Mouse (Mus musculus): ENCODE measurements around the gene Zbtb7b. TPM values are rescaled to one million over a fixed set of nuclear protein-coding genes. Genes with fewer than 3 reads are reported as not detected.

Zbtb7b gene
- total and polyA plus RNA-seq, 3 experiments, result 11.9 to 34.2 (median 27.6) TPM

DNA sequence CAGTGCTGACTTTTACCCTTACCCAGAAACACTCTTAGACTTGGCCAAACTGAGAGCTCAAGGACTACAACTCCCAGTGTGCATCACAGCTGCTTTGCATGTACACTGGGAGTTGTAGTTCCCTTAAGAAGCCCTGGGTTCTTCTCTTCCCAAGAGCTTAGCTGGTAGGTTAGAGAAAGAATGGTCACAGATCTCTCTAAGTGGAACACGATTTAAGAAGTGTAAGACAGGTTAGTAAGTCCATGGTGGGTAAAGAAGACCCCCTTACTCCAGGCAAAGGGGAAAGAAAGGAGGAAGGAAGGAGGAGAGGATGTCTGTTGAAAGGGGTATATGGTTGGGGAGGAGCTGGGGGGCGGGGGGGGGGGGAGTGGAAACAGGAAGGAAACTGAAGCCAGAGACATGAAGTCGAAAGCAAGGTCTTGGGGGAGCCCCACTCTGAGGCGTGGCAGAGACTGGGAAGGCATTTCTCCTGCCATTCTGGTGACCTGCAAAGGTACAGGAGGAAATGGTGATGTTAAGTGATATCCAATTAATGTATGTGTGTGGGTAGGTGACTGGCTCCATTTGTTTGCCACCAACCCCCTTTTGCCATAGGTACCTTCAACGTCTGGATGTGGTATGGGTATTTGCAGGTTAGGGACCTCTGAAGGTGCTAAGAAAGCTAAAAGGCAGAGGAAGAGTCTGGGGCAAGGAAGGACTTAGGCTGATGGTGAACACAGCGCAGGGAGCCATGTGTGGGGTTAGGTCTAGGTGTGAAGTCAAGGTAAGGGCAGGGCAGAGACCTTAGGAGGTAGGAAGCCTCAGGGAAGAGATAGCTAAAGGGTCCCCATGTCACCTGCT lies 5.5 kb downstream of the Zbtb7b start (continued):
- TF ChIP-seq TCF12 (IDR thresholded peaks at IDR 0.05; ENCODE audit: low read depth, low read length) (peak; percentile 48; the same call in 1 of the 2 replicates), MXI1 (IDR thresholded peaks at IDR 0.05; ENCODE audit: low read depth, low read length) (peak; percentile 79), RAD21 (IDR thresholded peaks at IDR 0.05; ENCODE audit: low read depth, low read length) (no peak), JUND (conservative IDR thresholded peaks at IDR 0.05; ENCODE audit: low read depth, low read length) (no peak), USF2 (conservative IDR thresholded peaks at IDR 0.05; ENCODE audit: low read depth, low read length) (no peak), POLR2A (IDR thresholded peaks at IDR 0.05; ENCODE audit: low read depth, low read length) (peak; percentile 68), PAX5 (IDR thresholded peaks at IDR 0.05; ENCODE audit: low read length) (no peak), MAZ (IDR thresholded peaks at IDR 0.05; ENCODE audit: low read depth, low read length) (peak; percentile 86), NRF1 (IDR thresholded peaks at IDR 0.05; ENCODE audit: low read depth, low read length) (no peak; the same call in 1 of the 2 replicates), NELFE (IDR thresholded peaks at IDR 0.05; ENCODE audit: low read depth, low read length) (peak; percentile 31; the same call in 1 of the 2 replicates), ELF1 (IDR thresholded peaks at IDR 0.05; ENCODE audit: low read depth, low read length) (peak; percentile 64), HCFC1 (IDR thresholded peaks at IDR 0.05; ENCODE audit: low read depth, low read length) (peak; percentile 100), MAX (IDR thresholded peaks at IDR 0.05; ENCODE audit: low read length) (no peak), MAFK (IDR thresholded peaks at IDR 0.05; ENCODE audit: insufficient replicate concordance, low read length) (no peak), CHD1 (IDR thresholded peaks at IDR 0.05; ENCODE audit: low read depth, low read length) (no peak; the same call in 1 of the 2 replicates), SIN3A (IDR thresholded peaks at IDR 0.05; ENCODE audit: low read length) (peak; percentile 39; the same call in 1 of the 2 replicates), MEF2A (IDR thresholded peaks at IDR 0.05; ENCODE audit: borderline replicate concordance, low read depth, low read length) (peak; percentile 51; the same call in 1 of the 2 replicates)

DNA sequence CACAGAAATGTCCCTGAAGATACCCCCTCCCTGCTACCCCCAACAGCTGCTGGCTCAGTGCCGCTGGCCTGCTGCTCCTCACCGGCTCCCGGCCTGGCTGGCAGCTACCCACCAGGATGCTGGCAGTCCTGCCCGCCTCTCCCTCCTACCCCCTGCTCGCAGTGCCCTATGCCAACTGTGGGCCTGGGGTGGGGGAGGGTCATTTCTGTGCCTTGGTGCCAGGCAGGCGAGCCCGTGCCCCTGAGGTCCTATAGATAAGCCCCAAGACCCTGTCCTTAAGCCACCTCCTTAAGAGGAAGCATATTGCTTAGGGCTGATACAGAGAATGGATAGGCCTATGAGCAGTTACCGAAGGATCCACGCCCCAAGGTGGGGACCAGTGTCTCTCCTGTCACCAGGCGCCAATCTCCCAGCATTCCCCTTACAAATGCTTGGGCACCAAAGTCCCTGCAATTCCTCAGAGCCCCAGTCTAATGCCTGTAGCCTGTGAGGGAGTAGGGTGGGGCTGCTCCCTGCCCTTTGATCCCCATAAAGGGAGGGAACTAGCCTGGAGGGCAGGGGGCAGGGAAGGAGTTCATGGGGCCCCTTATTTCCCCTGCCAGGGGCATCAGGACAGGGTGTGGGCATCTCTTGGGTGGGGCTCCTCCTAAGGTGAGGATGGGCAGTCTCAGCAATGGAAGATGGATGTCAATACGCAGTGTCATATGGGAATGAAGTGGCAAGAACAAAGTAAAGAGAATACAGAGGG lies 6.3 kb downstream of the Zbtb7b start:
- H3K27ac ChIP-seq (ENCODE audit: insufficient read depth, low read depth), result peak overlapping the region; percentile 99
- dilution Hi-C loops (cut with MboI; ENCODE audit: extremely low pct_ligation_motif_present, extremely low pct_unique_long_range_greater_than_20kb, low sequenced_read_pairs), result no loop called here
- in situ Hi-C loops (cut with MboI; ENCODE audit: low pct_ligation_motif_present, low pct_unique_long_range_greater_than_20kb, low sequenced_read_pairs), result no loop called here
- TF ChIP-seq MAZ (IDR thresholded peaks at IDR 0.05; ENCODE audit: low read depth, low read length) (no peak), RAD21 (IDR thresholded peaks at IDR 0.05; ENCODE audit: low read depth, low read length) (no peak), CHD1 (IDR thresholded peaks at IDR 0.05; ENCODE audit: low read depth, low read length) (no peak), IRF4 (IDR thresholded peaks at IDR 0.05; ENCODE audit: low read depth, low read length) (no peak), HCFC1 (IDR thresholded peaks at IDR 0.05; ENCODE audit: low read depth, low read length) (no peak), SIN3A (IDR thresholded peaks at IDR 0.05; ENCODE audit: low read length) (0 out of 2 replicates have a peak, but pooled peaks have one; percentile 11), NELFE (IDR thresholded peaks at IDR 0.05; ENCODE audit: low read depth, low read length) (no peak)
- peak overlapping the region; percentile 79 for H3K4me2 ChIP-seq (ENCODE audit: insufficient read depth, low read depth, poor library complexity, severe bottlenecking)
- no peaks in the 10 kb centered on the region for H3K27me3 ChIP-seq (replicated peaks)
- H3K4me1 ChIP-seq (ENCODE audit: control insufficient read depth in 1 of 2, insufficient read depth in 2 of 2), result peaks cover 17 to 70% of the 10 kb centered on the region in 2 experiments
- peak overlapping the region; percentile 63 to 71 (median 64) for H3K4me3 ChIP-seq (replicated peaks in 1 of 3; ENCODE audit: low read depth in 2 of 3, low read length in 2 of 3, poor library complexity in 1 of 3)
- H3K9me3 ChIP-seq (replicated peaks; ENCODE audit: low read length), result no peaks in the 10 kb centered on the region
- H3K36me3 ChIP-seq (replicated peaks in 1 of 2; ENCODE audit: control insufficient read depth in 1 of 2, insufficient read depth in 1 of 2, low read length in 1 of 2), result peaks cover 11 to 18% of the 10 kb centered on the region in 2 experiments
- H3K9ac ChIP-seq (ENCODE audit: insufficient read depth, low read depth), result peak overlapping the region; percentile 73
- peaks cover 57% of the 10 kb centered on the region for H3K79me2 ChIP-seq (replicated peaks; ENCODE audit: control insufficient read depth, extremely low read depth, insufficient read depth, poor library complexity, severe bottlenecking)
- DNase-seq (ENCODE audit: extremely low read depth), result no peak
